Mouse (Mus musculus): Measurements from ENCODE around the gene Arpp19.

Gene Arpp19

GRCm38 (mm10) chr9:75035944-75036343, 1.5 kb upstream of the Arpp19 start:
- no peak for DNase-seq (ENCODE audit: low read depth, low spot score)

DNA sequence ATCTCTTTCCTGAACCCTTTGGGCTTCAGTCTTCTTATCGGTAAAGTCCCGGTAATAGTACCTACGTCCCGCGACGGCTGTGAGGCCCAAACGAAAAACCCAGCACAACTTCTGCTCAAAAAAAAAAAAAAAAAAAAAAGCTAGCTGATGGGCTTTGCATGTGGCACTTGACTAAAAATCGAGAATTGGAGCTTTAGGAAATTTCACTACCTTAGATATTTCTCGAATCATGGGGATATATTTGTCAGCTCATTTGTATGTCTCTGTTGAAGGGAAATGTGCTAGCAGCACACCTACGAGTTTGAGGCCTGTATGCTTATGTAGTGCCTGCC, 909 bp downstream of the Arpp19 start:
- no peak for DNase-seq (ENCODE audit: low read depth, low spot score)

DNA sequence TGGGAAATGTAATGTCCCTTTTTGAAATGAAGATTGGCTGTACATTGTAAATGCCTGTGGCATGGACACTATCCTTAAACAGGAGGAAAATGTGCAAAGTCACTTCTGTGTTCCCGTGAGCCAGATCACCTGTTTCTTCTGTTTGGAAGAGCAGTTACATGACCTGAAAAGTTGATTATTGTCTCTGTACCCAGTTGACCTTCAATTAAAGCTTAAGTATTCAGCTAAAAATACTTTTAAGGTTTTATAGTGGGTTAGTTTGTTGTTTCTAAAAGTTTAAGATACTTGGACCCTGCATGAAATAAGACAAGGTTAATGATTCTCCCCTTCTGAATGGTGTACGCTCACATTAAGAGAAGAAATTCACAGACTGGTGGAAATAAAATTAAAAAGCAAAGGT, 3.2 kb downstream of the Arpp19 start:
- DNase-seq (ENCODE audit: low read depth, low spot score), result no peak

GRCm38 (mm10) chr9:75041840-75042525, 4.6 kb downstream of the Arpp19 start:
- no peak for DNase-seq (ENCODE audit: low read depth, low spot score)

DNA sequence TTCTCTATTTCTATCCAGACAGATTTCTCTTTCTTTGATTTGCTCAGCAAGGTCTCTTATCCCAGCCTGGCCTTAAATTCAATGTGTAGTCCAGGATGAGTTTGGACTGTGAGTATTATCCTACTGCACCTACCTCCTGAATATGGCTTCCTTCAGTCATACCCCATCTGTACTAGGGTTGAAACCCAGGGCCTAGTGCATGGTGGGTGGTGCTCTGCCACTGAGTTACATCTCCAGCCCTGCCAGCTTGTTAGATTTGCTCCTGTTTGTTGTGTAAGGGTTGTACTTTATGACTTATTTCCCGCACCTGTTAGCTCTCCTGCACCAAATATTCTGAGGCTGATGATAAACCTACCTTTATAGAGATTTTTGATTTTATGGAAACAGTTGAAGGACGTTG, 5.8 kb downstream of the Arpp19 start:
- DNase-seq (ENCODE audit: low read depth, low spot score), result no peak

- DNase-seq (ENCODE audit: low read depth, low spot score), result no peak
Observed at GRCm38 (mm10) chr9:75047079-75047478, 9.7 kb downstream of the Arpp19 start.

DNA sequence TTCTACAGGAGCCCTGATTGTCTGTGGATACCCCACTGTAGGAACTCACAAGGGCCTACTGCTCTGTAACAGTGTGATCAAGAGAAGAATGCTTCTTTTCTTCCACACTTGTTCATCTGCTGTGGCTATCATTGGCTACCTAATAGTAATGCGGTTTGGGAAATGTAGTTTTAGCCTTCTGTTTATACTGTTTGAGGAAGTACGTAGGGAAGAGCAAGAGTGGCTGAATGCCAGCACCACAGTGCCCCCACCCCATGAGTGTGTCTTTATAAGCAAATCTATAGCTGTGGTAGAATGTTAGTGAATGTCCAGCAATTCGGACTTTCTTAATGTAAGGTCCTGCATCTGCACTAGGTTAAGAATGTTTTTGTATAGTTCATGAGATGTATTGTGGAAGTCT, 11.7 kb downstream of the Arpp19 start:
- no peak for DNase-seq (ENCODE audit: low read depth, low spot score)

DNA sequence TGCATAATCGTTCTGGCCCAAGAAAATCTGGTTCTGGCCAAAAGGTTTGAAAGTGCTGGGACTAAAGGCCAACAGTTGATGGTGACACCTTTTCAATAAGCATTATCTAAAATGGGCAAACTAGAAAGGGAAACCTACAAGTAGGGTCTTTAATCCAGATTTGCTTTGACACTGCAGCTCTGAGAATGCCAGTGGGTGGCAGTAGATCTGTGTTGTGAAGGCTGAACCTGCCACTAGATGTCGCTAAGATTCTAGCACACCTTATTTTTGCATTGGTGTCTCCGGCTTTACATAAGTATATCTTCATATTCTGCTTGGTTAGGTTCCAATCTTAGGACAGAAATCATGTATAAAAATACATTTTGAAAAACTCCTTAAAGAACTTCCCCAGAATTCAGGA, 12.6 kb downstream of the Arpp19 start:
- DNase-seq (ENCODE audit: low read depth, low spot score), result peak; percentile 57

GRCm38 (mm10) chr9:75051841-75052240, 14.4 kb downstream of the Arpp19 start:
- DNase-seq (ENCODE audit: low read depth, low spot score), result no peak

- no peak for DNase-seq (ENCODE audit: low read depth, low spot score)
Observed at GRCm38 (mm10) chr9:75055046-75055445, 17.6 kb downstream of the Arpp19 start.

DNA sequence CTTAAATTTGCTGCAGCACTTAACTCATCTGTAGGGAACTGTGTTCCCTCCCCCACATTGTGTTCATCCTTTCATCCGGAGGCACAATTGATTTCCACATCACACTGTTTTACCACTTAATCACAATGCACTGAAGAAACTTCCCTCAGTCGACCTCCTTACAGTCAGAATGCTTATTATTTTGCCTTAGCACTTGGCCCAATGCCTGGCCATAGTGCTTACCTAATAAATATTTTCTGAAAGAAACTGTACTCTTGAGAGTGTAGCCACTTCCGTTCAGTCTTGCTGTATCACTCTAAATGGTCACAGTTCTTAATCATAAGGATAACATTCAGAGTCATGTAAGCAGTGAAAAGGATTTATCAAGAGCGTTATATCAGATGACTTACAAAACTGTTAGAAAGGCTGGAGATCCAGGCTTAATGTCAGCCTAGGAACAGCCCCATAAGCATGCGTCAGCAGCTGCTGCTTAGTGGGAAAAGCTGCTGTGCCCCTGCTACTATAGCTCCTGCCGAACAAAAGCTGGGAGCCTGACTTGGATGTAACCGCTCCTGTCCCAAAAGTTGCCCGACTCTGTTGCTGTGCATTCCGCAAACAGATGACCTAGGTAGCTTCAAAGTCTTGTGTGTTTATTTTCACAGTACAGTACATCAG, 27.4 kb downstream of the Arpp19 start:
- no peak for DNase-seq (ENCODE audit: low read depth, low spot score)

- DNase-seq (ENCODE audit: low read depth, low spot score), result no peak
Observed at GRCm38 (mm10) chr9:75070457-75071028, 33.1 kb downstream of the Arpp19 start, which contains the start of gene Myo5a. Gene Myo5a (plus strand): TSS chr9:75071015.

DNA sequence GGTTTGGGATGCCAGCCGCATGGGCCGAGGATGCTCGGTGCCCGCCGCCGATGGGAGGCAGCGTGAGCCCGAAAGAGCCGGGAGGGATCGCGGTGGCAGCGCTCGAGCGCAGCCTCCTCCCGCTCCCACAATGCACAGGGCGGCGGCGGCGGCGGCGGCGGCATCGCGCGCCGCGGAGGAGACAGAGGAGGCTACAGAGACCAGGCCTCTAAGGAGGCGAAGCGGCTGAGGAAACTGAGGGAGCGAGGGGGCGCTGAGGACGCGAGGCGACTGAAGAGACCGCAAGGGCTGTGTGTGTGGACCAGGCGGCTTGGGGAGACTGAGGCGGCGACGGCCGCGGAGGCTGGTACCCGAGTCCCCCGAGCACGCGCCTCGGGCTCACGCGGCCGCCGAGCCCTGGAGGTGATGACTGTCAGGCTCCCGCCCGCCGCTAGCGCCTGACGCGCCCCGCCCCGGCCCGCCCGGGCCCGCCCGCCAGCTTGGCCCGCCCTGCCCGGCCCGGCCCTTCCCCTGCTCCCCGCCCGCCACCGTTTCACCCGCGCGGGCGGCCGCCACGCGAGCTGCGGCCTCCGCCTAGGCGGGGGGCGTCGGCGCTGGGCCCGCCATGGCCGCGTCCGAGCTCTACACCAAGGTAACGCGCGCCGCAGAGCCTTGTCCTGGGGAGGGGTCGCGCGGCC, 33.8 kb downstream of the Arpp19 start:
- peak; percentile 32 for DNase-seq (ENCODE audit: low read depth, low spot score)

GRCm38 (mm10) chr9:75071706-75072192, 34.3 kb downstream of the Arpp19 start:
- DNase-seq (ENCODE audit: low read depth, low spot score), result no peak

DNA sequence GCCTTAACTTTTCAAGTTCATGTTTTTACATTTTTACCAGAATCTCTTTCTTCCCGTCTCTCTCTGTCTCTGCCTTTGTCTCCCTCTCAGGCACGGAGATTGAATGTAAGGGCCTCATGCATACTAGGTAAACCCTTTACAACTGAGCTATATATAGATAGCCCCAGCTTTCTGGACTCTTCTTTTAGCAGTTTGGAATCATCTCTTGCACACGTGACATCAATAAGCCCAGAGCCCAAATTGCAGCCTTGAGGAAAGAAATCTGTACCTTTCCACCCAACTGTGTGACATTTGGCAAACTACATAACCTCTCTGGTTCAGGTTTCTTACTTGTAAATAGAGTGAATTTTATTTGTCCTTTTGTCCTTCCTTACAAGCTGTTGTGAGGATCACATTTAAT, 34.9 kb downstream of the Arpp19 start:
- no peak for DNase-seq (ENCODE audit: low read depth, low spot score)

DNA sequence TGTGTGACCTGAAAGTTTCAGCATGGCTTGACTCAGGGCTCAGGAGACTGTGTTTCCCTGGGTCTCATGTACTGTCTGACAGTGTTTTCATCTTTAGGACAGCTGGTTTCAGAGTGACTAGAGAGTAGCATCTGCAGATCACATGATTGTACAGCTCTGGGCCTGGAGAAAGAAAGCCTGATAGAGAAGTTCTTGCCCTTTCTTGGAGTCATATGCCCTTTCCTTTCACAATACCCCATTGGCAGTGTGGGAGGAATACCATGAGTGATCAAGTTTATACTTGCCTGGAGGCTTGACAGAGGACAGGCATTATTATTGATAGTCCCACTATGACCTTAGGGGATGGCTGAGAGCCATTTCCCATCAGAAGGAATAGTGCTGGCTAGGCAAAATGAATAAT, 39.8 kb downstream of the Arpp19 start:
- DNase-seq (ENCODE audit: low read depth, low spot score), result peak; percentile 13

- DNase-seq (ENCODE audit: low read depth, low spot score), result no peak
Observed at GRCm38 (mm10) chr9:75085242-75085824, 47.9 kb downstream of the Arpp19 start.

GRCm38 (mm10) chr9:75087823-75088222, 50.4 kb downstream of the Arpp19 start:
- DNase-seq (ENCODE audit: low read depth, low spot score), result no peak

DNA sequence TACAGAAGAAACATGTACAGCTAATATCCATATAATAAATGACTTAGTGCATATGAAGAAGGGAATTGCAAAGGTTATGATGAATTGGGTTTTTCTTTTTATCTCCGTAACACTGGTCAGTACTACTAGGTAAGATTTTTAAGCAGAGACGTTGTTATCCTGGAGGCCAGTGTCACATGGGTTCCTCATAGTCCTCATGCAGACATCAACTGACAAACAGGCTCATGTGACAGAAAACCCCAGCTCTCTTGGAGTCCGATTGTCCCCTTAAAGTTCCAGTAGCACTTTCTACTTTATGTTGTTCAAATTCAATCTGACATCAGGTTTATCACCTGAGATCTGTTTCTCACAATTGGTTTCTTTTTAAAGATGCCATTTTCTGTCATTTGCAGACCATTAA, 51.9 kb downstream of the Arpp19 start:
- no peak for DNase-seq (ENCODE audit: low read depth, low spot score)

GRCm38 (mm10) chr9:75092134-75092533, 54.7 kb downstream of the Arpp19 start:
- DNase-seq (ENCODE audit: low read depth, low spot score), result no peak

- DNase-seq (ENCODE audit: low read depth, low spot score), result no peak
Observed at GRCm38 (mm10) chr9:75094762-75095161, 57.3 kb downstream of the Arpp19 start.

- DNase-seq (ENCODE audit: low read depth, low spot score), result no peak
Observed at GRCm38 (mm10) chr9:75098937-75099336, 61.5 kb downstream of the Arpp19 start.

Data from skeletal muscle tissue, adult 2 months (tissue).